19 mouse cellular contexts compared by ENCODE assay signal in genomic region chr9:24879662-24880061, GRCm38 (mm10).
DNase-seq lines count a peak whose midpoint lies in the region; ATAC-seq lines count a peak whose summit lies in the region.
"Had no signal": no experiment of that assay in that cellular context is flagged by ENCODE, and none has a peak within 500 bp of the region (broad histone marks: within the 10 kb centered on the region; RNA-seq: fewer than 3 reads in every experiment).

No protein-coding gene starts in this region.

- peak; percentile 15 for DNase-seq in CD4-positive helper T cell, adult 2 months (ENCODE audit: low read depth, low spot score)
- DNase-seq in thymus, postnatal 14 days: peak; percentile 44
- no peak for DNase-seq in cerebellum, postnatal 4 days (ENCODE audit: low spot score in 2 of 2)
- DNase-seq in cerebellum, postnatal 10 days: no peak
- DNase-seq: adrenal gland, adult 8-10 months; adrenal gland, postnatal 36 days; cerebellum, adult 2 months; cerebellum, postnatal 14 days; gastrocnemius, postnatal 14 days; heart, postnatal 10 days had no signal

- H3K4me1 ChIP-seq in heart, embryonic 16.5 days (ENCODE audit: control insufficient read depth, insufficient read depth, low read length): peaks cover 17% of the 10 kb centered on the region
- peaks cover 34% of the 10 kb centered on the region for H3K4me1 ChIP-seq in heart, embryonic 12.5 days (replicated peaks)
- no peaks in the 10 kb centered on the region for H3K4me1 ChIP-seq in kidney, embryonic 14.5 days (ENCODE audit: control insufficient read depth, insufficient read depth, low read length)

- ATAC-seq in heart, embryonic 16.5 days (replicated peaks; ENCODE audit: extremely low read depth, insufficient read depth, low FRiP score): peak; percentile 55; the same call in 1 of the 2 replicates
- no peak for ATAC-seq in heart, embryonic 12.5 days (ENCODE audit: insufficient number of reproducible peaks, low FRiP score)
- peak; percentile 49 for ATAC-seq in activated CD4-positive, CD25-positive, alpha-beta regulatory T cell, adult 4 months
- no peak for ATAC-seq in kidney, embryonic 14.5 days (ENCODE audit: low FRiP score, low TSS enrichment)
- ATAC-seq: hindbrain, postnatal 0 days; intestine, embryonic 16.5 days had no signal

- WGBS in heart, embryonic 16.5 days: 29% methylated on average over 1 of the region's 1 CpGs
- WGBS in heart, embryonic 12.5 days: 11% methylated on average over 1 of the region's 1 CpGs
- WGBS in kidney, embryonic 14.5 days: 74% methylated on average over 1 of the region's 1 CpGs

- H3K9ac ChIP-seq in heart, embryonic 16.5 days (ENCODE audit: low read length): no peak overlapping the region
- H3K9ac ChIP-seq in heart, embryonic 12.5 days: no peak overlapping the region
- no peak overlapping the region for H3K9ac ChIP-seq in kidney, embryonic 14.5 days (ENCODE audit: low read depth, low read length)
- H3K9ac ChIP-seq: embryonic facial prominence, embryonic 12.5 days; heart, embryonic 13.5 days; hindbrain, embryonic 13.5 days had no signal

- no peaks in the 10 kb centered on the region for H3K36me3 ChIP-seq in heart, embryonic 16.5 days (ENCODE audit: control insufficient read depth, insufficient read depth)
- H3K36me3 ChIP-seq in heart, embryonic 12.5 days: no peaks in the 10 kb centered on the region
- no peaks in the 10 kb centered on the region for H3K36me3 ChIP-seq in kidney, embryonic 14.5 days (ENCODE audit: control insufficient read depth, insufficient read depth, low read length)
- H3K36me3 ChIP-seq: embryonic facial prominence, embryonic 12.5 days; heart, embryonic 13.5 days; hindbrain, embryonic 13.5 days had no signal

- H3K27me3 ChIP-seq in heart, embryonic 16.5 days (ENCODE audit: control insufficient read depth, insufficient read depth, low read length): no peaks in the 10 kb centered on the region
- H3K27me3 ChIP-seq in heart, embryonic 12.5 days (replicated peaks): no peaks in the 10 kb centered on the region
- no peaks in the 10 kb centered on the region for H3K27me3 ChIP-seq in kidney, embryonic 14.5 days (ENCODE audit: control insufficient read depth, insufficient read depth, low read length)
- H3K27me3 ChIP-seq: embryonic facial prominence, embryonic 12.5 days; heart, embryonic 13.5 days had no signal

- no peak overlapping the region for H3K27ac ChIP-seq in heart, embryonic 16.5 days (ENCODE audit: low read length)
- no peak overlapping the region for H3K27ac ChIP-seq in heart, embryonic 12.5 days (ENCODE audit: poor library complexity, severe bottlenecking)
- no peak overlapping the region for H3K27ac ChIP-seq in kidney, embryonic 14.5 days (ENCODE audit: low read depth, low read length)
- H3K27ac ChIP-seq: embryonic facial prominence, embryonic 12.5 days; heart, embryonic 13.5 days; hindbrain, embryonic 13.5 days; hindbrain, postnatal 0 days had no signal

- H3K4me3 ChIP-seq in heart, embryonic 16.5 days (ENCODE audit: low read length): no peak overlapping the region
- no peak overlapping the region for H3K4me3 ChIP-seq in heart, embryonic 12.5 days
- H3K4me3 ChIP-seq in kidney, embryonic 14.5 days (ENCODE audit: low read length): no peak overlapping the region
- H3K4me3 ChIP-seq: embryonic facial prominence, embryonic 12.5 days; heart, embryonic 13.5 days; hindbrain, embryonic 13.5 days had no signal

- H3K9me3 ChIP-seq in heart, embryonic 16.5 days (replicated peaks; ENCODE audit: control insufficient read depth, low read length): no peaks in the 10 kb centered on the region
- 0 out of 2 replicates have a peak, but pooled peaks cover 2% of the 10 kb centered on the region for H3K9me3 ChIP-seq in heart, embryonic 12.5 days (replicated peaks)
- no peaks in the 10 kb centered on the region for H3K9me3 ChIP-seq in kidney, embryonic 14.5 days (ENCODE audit: control insufficient read depth, low read length)
- H3K9me3 ChIP-seq: embryonic facial prominence, embryonic 12.5 days; heart, embryonic 13.5 days; hindbrain, embryonic 13.5 days had no signal

- H3K4me2 ChIP-seq in heart, embryonic 16.5 days (ENCODE audit: low read depth, low read length): no peak overlapping the region
- no peak overlapping the region for H3K4me2 ChIP-seq in heart, embryonic 12.5 days
- H3K4me2 ChIP-seq in kidney, embryonic 14.5 days (replicated peaks; ENCODE audit: low read depth, low read length): no peak overlapping the region
- H3K4me2 ChIP-seq: embryonic facial prominence, embryonic 12.5 days; heart, embryonic 13.5 days; hindbrain, embryonic 13.5 days had no signal

Comparison
In these comparisons a context has a peak if more than half of its experiments do, and no peak if none do; other contexts are left out.
1. ATAC-seq: peak in heart, embryonic 16.5 days (single experiment) and activated CD4-positive, CD25-positive, alpha-beta regulatory T cell, adult 4 months (single experiment); none in heart, embryonic 12.5 days (single experiment) and kidney, embryonic 14.5 days (single experiment).
2. DNase-seq: peak in CD4-positive helper T cell, adult 2 months (single experiment) and thymus, postnatal 14 days (single experiment); none in cerebellum, postnatal 4 days (0 of 2) and cerebellum, postnatal 10 days (0 of 2).